Mouse (Mus musculus): ENCODE data around the gene Kcng4.

- TF ChIP-seq CTCF (IDR thresholded peaks at IDR 0.05; ENCODE audit: control insufficient read depth, insufficient read depth, insufficient read length): no peak
- TF ChIP-seq MAX (IDR thresholded peaks at IDR 0.05): no peak
- no peak for TF ChIP-seq FOSL1 (IDR thresholded peaks at IDR 0.05; ENCODE audit: insufficient read depth, low read length, poor library complexity, severe bottlenecking)
Measured at GRCm38 (mm10) chr8:119637381-119637780, 1.9 kb upstream of the Kcng4 start.

All from C2C12 (cell line).